14 mouse cellular contexts compared by ENCODE assay signal in genomic region chr10:95147136-95147901, GRCm38 (mm10).
A peak's percentile ranks its signal among the peaks of the same experiment; 100 is the strongest.
DNase-seq lines count a peak whose midpoint lies in the region; ATAC-seq and TF ChIP-seq lines count a peak whose summit lies in the region.
"Had no signal": no experiment of that assay in that cellular context is flagged by ENCODE, and none has a peak within 500 bp of the region (broad histone marks: within the 10 kb centered on the region; RNA-seq: fewer than 3 reads in every experiment).

No protein-coding gene starts in this region.

- DNase-seq in heart, postnatal 36 days: no peak
- DNase-seq in limb, embryonic 11.5 days (ENCODE audit: low spot score): no peak
- no peak for DNase-seq in limb, embryonic 10.5 days (ENCODE audit: low spot score)
- DNase-seq in left cerebral cortex, adult 2 months (ENCODE audit: extremely low spot score in 1 of 2, low spot score in 2 of 2): no peak
- DNase-seq: cerebellum, adult 9-11 months; thymus, postnatal 25 days had no signal

- ATAC-seq in heart, embryonic 13.5 days (ENCODE audit: extremely low read depth, insufficient number of reproducible peaks, low FRiP score, low TSS enrichment): no peak
- 0 out of 2 replicates have a peak, but pooled peaks have one; percentile 39 for ATAC-seq in limb, embryonic 11.5 days (ENCODE audit: insufficient number of reproducible peaks, low FRiP score, low TSS enrichment, low read depth)
- peak; percentile 10 for ATAC-seq in intestine, embryonic 15.5 days
- peak; percentile 29 for ATAC-seq in intestine, embryonic 16.5 days
- ATAC-seq: forebrain, embryonic 14.5 days; hindbrain, postnatal 0 days had no signal

- no peaks in the 10 kb centered on the region for H3K9me3 ChIP-seq in heart, embryonic 13.5 days
- no peaks in the 10 kb centered on the region for H3K9me3 ChIP-seq in limb, embryonic 11.5 days (ENCODE audit: control insufficient read depth, low read length)
- no peaks in the 10 kb centered on the region for H3K9me3 ChIP-seq in limb, embryonic 10.5 days (replicated peaks)
- H3K9me3 ChIP-seq in intestine, embryonic 15.5 days: no peaks in the 10 kb centered on the region
- no peaks in the 10 kb centered on the region for H3K9me3 ChIP-seq in intestine, embryonic 16.5 days (ENCODE audit: control insufficient read depth, low read length)
- H3K9me3 ChIP-seq: embryonic facial prominence, embryonic 15.5 days; heart, embryonic 15.5 days had no signal

- 83% methylated on average over 6 of the region's 6 CpGs for WGBS in heart, embryonic 13.5 days
- 83% methylated on average over 6 of the region's 6 CpGs for WGBS in limb, embryonic 11.5 days
- 88% methylated on average over 6 of the region's 6 CpGs for WGBS in limb, embryonic 10.5 days
- 83% methylated on average over 6 of the region's 6 CpGs for WGBS in intestine, embryonic 15.5 days
- WGBS in intestine, embryonic 16.5 days: 85% methylated on average over 6 of the region's 6 CpGs

- H3K4me2 ChIP-seq in heart, embryonic 13.5 days: no peak overlapping the region
- no peak overlapping the region for H3K4me2 ChIP-seq in limb, embryonic 11.5 days (ENCODE audit: low read depth, severe bottlenecking)
- peak overlapping the region; percentile 30 for H3K4me2 ChIP-seq in intestine, embryonic 15.5 days (replicated peaks)
- H3K4me2 ChIP-seq in intestine, embryonic 16.5 days (ENCODE audit: low read depth, low read length): peak overlapping the region; percentile 29; the same call in 1 of the 2 replicates
- H3K4me2 ChIP-seq: embryonic facial prominence, embryonic 15.5 days; heart, embryonic 15.5 days had no signal

- H3K4me1 ChIP-seq in heart, embryonic 13.5 days: peaks cover 51% of the 10 kb centered on the region
- peaks cover 14% of the 10 kb centered on the region for H3K4me1 ChIP-seq in limb, embryonic 11.5 days (ENCODE audit: control insufficient read depth, insufficient read depth, low read length)
- H3K4me1 ChIP-seq in limb, embryonic 10.5 days: peaks cover 47% of the 10 kb centered on the region
- H3K4me1 ChIP-seq in intestine, embryonic 15.5 days (replicated peaks): peaks cover 49% of the 10 kb centered on the region
- H3K4me1 ChIP-seq in intestine, embryonic 16.5 days (ENCODE audit: control insufficient read depth, insufficient read depth, low read length): peaks cover 39% of the 10 kb centered on the region

- no peak for TF ChIP-seq CTCF in left cerebral cortex, adult 2 months (IDR thresholded peaks at IDR 0.05)

- H3K27ac ChIP-seq in heart, embryonic 13.5 days (replicated peaks): peak overlapping the region; percentile 13
- no peak overlapping the region for H3K27ac ChIP-seq in limb, embryonic 11.5 days (replicated peaks; ENCODE audit: low read depth, low read length)
- H3K27ac ChIP-seq in limb, embryonic 10.5 days: no peak overlapping the region
- peak overlapping the region; percentile 80 for H3K27ac ChIP-seq in intestine, embryonic 15.5 days
- H3K27ac ChIP-seq in intestine, embryonic 16.5 days (ENCODE audit: low read length): peak overlapping the region; percentile 81
- H3K27ac ChIP-seq in left cerebral cortex, adult 2 months: no peak overlapping the region
- H3K27ac ChIP-seq: embryonic facial prominence, embryonic 15.5 days; hindbrain, postnatal 0 days had no signal

- intact Hi-C loops in heart, postnatal 36 days (cut with DNase I): no loop called here
- intact Hi-C loops in left cerebral cortex, adult 2 months (cut with DNase I): no loop called here

- no peaks in the 10 kb centered on the region for H3K27me3 ChIP-seq in heart, embryonic 13.5 days (replicated peaks)
- H3K27me3 ChIP-seq in limb, embryonic 11.5 days (ENCODE audit: control insufficient read depth, insufficient read depth, low read length): no peaks in the 10 kb centered on the region
- no peaks in the 10 kb centered on the region for H3K27me3 ChIP-seq in limb, embryonic 10.5 days (ENCODE audit: low read depth, poor library complexity, severe bottlenecking)
- no peaks in the 10 kb centered on the region for H3K27me3 ChIP-seq in intestine, embryonic 15.5 days (replicated peaks)
- no peaks in the 10 kb centered on the region for H3K27me3 ChIP-seq in intestine, embryonic 16.5 days (replicated peaks; ENCODE audit: control insufficient read depth, insufficient read depth, low read length)
- H3K27me3 ChIP-seq: CH12.LX; embryonic facial prominence, embryonic 15.5 days; heart, embryonic 15.5 days had no signal

- H3K36me3 ChIP-seq in heart, embryonic 13.5 days: no peaks in the 10 kb centered on the region
- no peaks in the 10 kb centered on the region for H3K36me3 ChIP-seq in limb, embryonic 11.5 days (ENCODE audit: control insufficient read depth, insufficient read depth, low read length)
- no peaks in the 10 kb centered on the region for H3K36me3 ChIP-seq in limb, embryonic 10.5 days
- H3K36me3 ChIP-seq in intestine, embryonic 15.5 days: no peaks in the 10 kb centered on the region
- H3K36me3 ChIP-seq in intestine, embryonic 16.5 days (ENCODE audit: control insufficient read depth, insufficient read depth, low read length): no peaks in the 10 kb centered on the region
- H3K36me3 ChIP-seq: embryonic facial prominence, embryonic 15.5 days; heart, embryonic 15.5 days had no signal

- no peak overlapping the region for H3K4me3 ChIP-seq in heart, embryonic 13.5 days
- no peak overlapping the region for H3K4me3 ChIP-seq in limb, embryonic 11.5 days (ENCODE audit: low read depth, low read length)
- H3K4me3 ChIP-seq in limb, embryonic 10.5 days: no peak overlapping the region
- no peak overlapping the region for H3K4me3 ChIP-seq in intestine, embryonic 15.5 days (replicated peaks)
- H3K4me3 ChIP-seq in intestine, embryonic 16.5 days (ENCODE audit: low read length): no peak overlapping the region
- H3K4me3 ChIP-seq in left cerebral cortex, adult 2 months: no peak overlapping the region
- H3K4me3 ChIP-seq: embryonic facial prominence, embryonic 15.5 days; heart, embryonic 15.5 days had no signal

- no peak overlapping the region for H3K9ac ChIP-seq in heart, embryonic 13.5 days
- H3K9ac ChIP-seq in limb, embryonic 11.5 days (ENCODE audit: low read length): no peak overlapping the region
- peak overlapping the region; percentile 10; the same call in 1 of the 2 replicates for H3K9ac ChIP-seq in intestine, embryonic 15.5 days
- peak overlapping the region; percentile 12; the same call in 1 of the 2 replicates for H3K9ac ChIP-seq in intestine, embryonic 16.5 days (ENCODE audit: low read depth, low read length)
- H3K9ac ChIP-seq: embryonic facial prominence, embryonic 15.5 days; heart, embryonic 15.5 days had no signal

Comparison
In these comparisons a context has a peak if more than half of its experiments do, and no peak if none do; other contexts are left out.
1. H3K27ac ChIP-seq: peak in heart, embryonic 13.5 days (single experiment), intestine, embryonic 15.5 days (single experiment) and intestine, embryonic 16.5 days (single experiment); none in limb, embryonic 11.5 days (single experiment), limb, embryonic 10.5 days (single experiment) and left cerebral cortex, adult 2 months (single experiment).
2. H3K4me2 ChIP-seq: peak in intestine, embryonic 15.5 days (single experiment) and intestine, embryonic 16.5 days (single experiment); none in heart, embryonic 13.5 days (single experiment) and limb, embryonic 11.5 days (single experiment).
3. H3K9ac ChIP-seq: peak in intestine, embryonic 15.5 days (single experiment) and intestine, embryonic 16.5 days (single experiment); none in heart, embryonic 13.5 days (single experiment) and limb, embryonic 11.5 days (single experiment).